Mouse (Mus musculus): ENCODE results near the gene Gjc1.

Gjc1 gene

DNA sequence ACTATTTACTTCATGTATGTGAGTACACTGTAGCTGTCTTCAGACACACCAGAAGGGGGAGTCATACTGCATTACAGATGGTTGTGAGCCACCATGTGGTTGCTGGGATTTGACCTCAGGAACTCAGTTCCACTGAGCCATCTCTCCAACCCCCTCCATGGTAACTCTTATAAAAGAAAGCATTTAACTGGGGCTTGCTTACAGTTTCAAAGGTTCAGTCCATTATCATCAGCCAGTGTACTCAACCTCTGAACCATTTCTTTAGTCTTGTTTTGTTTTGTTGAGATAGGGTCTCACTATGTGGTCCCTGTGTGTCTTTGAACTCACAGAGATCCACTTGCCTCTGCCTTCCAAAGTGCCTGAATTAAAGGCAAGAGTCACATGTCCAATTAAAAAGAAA lies 4.6 kb downstream of the Gjc1 start:
- DNase-seq (ENCODE audit: low read depth, low spot score) = no peak

GRCm38 (mm10) chr11:102810721-102811485 lies 8.6 kb downstream of the Gjc1 start:
- no peak for DNase-seq (ENCODE audit: low read depth, low spot score)

DNA sequence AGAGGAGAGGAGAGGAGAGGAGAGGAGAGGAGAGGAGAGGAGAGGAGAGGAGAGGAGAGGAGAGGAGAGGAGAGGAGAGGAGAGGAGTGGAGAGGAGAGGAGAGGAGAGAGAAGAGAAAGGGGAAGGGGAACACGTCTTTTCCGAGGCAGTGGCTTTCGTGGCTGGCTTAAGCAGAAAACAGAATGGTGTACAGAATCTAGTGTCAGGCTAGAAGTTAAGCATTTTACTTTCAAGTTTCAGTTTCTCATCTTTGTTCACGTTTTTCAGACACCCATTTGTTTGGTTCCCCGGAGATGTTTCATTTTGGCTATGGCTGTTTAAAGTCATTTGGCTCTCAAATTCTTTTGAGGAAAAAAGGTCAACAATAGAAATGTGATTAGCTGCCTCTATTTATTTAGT lies 11.3 kb downstream of the Gjc1 start:
- DNase-seq (ENCODE audit: low read depth, low spot score) = no peak

- no peak for DNase-seq (ENCODE audit: low read depth, low spot score)
Observed at GRCm38 (mm10) chr11:102803453-102803852, 16.0 kb downstream of the Gjc1 start.

DNA sequence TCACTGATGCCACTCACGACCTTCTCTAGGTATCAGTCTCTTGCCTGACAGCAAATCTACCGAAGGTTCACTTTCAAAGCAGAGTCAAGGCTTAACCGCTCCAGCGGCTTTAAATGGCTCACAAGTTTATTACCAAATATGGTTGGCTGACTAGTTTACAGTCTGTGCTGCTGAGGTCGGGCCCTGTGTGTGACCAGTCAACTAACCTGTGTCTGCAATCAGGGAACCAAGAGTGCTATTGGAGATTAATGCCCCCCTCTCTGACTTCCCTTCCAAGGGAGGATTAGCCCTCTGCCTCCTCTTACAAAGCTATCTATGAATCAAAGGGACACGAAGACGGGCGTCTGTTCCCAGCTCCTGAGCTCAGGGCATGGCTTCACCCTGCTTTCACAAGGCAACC lies 25.3 kb downstream of the Gjc1 start:
- DNase-seq (ENCODE audit: low read depth, low spot score) = no peak

GRCm38 (mm10) chr11:102791682-102792445 lies 27.6 kb downstream of the Gjc1 start:
- DNase-seq (ENCODE audit: low read depth, low spot score) = no peak

- no peak for DNase-seq (ENCODE audit: low read depth, low spot score)
Observed at GRCm38 (mm10) chr11:102787688-102788177, 31.8 kb downstream of the Gjc1 start.

DNA sequence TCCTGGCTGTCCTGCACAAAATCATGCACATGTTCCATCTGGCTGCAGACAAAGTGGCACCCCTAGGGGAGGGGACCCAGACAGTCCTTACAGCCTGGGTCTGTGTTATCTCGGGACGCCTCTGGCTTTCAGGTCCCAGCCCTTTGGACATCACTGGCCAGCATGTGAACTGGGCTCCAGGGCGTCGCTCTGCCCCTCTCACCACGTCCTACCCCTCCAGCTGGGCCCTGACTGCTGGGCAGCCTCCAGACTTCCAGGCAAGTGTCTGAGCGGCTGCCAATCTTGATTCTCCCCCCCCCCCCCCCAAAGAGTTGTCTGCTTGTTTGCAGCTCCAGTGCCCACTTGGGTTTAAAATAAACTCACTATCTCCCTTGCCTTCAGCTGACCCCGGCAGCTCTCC lies 36.1 kb downstream of the Gjc1 start:
- no peak for DNase-seq (ENCODE audit: low read depth, low spot score)

GRCm38 (mm10) chr11:102781523-102781922 lies 38.0 kb downstream of the Gjc1 start:
- no peak for DNase-seq (ENCODE audit: low read depth, low spot score)

- DNase-seq (ENCODE audit: low read depth, low spot score) = no peak
Observed at GRCm38 (mm10) chr11:102780986-102781351, 38.5 kb downstream of the Gjc1 start.

- DNase-seq (ENCODE audit: low read depth, low spot score) = no peak
Observed at GRCm38 (mm10) chr11:102780271-102780985, 39.1 kb downstream of the Gjc1 start.

- DNase-seq (ENCODE audit: low read depth, low spot score) = no peak
Observed at GRCm38 (mm10) chr11:102779824-102780223, 39.7 kb downstream of the Gjc1 start.

DNA sequence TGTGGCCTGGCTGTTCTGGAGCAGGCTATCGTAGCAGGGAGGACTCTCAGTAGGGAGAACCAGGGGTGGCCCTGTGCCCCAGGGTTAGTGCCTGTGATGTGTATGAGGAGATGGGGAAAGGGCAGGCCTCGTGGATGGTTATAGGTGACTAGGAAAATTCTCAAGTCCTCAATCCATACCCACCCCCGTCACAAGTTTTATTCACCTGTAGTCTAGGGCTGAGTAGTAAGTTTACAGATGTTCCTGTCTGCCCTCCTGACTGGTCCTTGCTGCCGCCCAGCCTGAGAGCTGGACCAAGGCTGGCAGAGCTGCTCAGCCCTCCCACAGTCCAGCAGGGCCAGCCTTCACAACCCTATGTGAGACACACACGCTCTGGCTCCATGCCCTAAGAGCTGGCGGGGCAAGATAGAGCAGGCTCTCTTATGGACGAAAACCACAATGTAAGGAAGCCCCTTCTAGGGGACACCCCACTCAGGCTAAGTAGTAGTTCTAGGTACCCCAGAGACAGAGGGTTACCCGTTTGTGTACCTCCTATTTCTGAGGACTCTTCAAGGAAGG lies 40.3 kb downstream of the Gjc1 start:
- no peak for DNase-seq (ENCODE audit: low read depth, low spot score)

- no peak for DNase-seq (ENCODE audit: low read depth, low spot score)
Observed at GRCm38 (mm10) chr11:102778597-102778996, 40.9 kb downstream of the Gjc1 start.

DNA sequence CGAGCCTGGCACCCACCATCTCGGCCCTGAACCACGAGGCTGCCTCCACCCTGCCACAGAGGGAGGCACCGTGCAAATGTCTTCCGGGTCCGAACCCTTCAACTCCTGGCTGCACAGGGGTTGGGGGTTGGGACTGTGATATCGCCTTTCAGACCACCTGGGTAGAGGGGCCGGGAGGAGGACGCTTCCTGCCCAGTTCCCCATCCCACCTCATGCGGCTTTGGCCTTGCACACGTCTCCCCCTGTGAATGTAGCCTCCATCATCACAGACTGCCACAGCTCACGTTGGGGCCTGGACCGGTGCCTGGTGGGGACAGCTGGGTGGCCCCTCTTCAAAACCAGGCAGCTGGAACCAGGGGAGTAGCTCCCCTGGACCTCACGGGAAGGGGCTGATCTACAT lies 41.3 kb downstream of the Gjc1 start:
- DNase-seq (ENCODE audit: low read depth, low spot score) = no peak

DNA sequence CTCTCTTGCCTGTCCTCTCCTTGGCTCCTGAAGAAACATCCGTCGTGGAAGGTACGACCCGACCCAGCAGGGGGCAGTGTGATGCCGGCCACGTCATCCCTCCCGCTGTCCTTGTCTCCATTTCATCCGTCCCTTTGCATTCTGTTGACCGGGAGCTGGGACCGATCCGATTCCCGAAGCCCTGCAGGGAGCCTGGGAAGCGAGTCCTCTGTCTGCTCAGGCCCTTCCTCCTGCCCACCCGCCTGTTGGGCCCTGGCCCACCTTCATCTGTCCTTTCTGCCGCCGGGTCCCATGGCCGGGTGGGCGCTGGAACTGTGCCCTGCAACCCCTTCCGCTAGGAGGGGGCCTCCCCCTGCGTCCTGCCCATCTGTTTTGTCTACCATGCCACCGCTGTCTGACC lies 41.9 kb downstream of the Gjc1 start:
- DNase-seq (ENCODE audit: low read depth, low spot score) = no peak

GRCm38 (mm10) chr11:102774621-102775141 lies 44.8 kb downstream of the Gjc1 start:
- DNase-seq (ENCODE audit: low read depth, low spot score) = no peak

GRCm38 (mm10) chr11:102773713-102774611 lies 45.5 kb downstream of the Gjc1 start:
- peak; percentile 58 for DNase-seq (ENCODE audit: low read depth, low spot score)

GRCm38 (mm10) chr11:102772771-102773700 lies 46.5 kb downstream of the Gjc1 start:
- no peak for DNase-seq (ENCODE audit: low read depth, low spot score)

All from retina, adult 2 months (tissue).